Mouse (Mus musculus) lung, postnatal 25 days (tissue): ENCODE measurements around the gene Fabp1.
A peak's percentile ranks its signal among the peaks of the same experiment; 100 is the strongest.

ENCODE experiments used
- DNase-seq: peaks from one replicate; pipeline ENCODE4 v3.0.0; 2022; ENCODE audit warnings: low spot score

Fabp1 gene

GRCm38 (mm10) chr6:71199612-71200011, at the start of gene Fabp1:
TSS of gene Fabp1 (plus strand) at chr6:71199827.
- no peak for DNase-seq

- DNase-seq, result no peak
Measured at GRCm38 (mm10) chr6:71151098-71151497, 48.5 kb upstream of the Fabp1 start.

GRCm38 (mm10) chr6:71153486-71153885, 46.1 kb upstream of the Fabp1 start:
- no peak for DNase-seq

- DNase-seq, result no peak
Measured at GRCm38 (mm10) chr6:71154861-71155260, 44.8 kb upstream of the Fabp1 start.

GRCm38 (mm10) chr6:71156674-71157326, 42.8 kb upstream of the Fabp1 start:
- no peak for DNase-seq

- DNase-seq, result no peak
Measured at GRCm38 (mm10) chr6:71161290-71161689, 38.3 kb upstream of the Fabp1 start.

- DNase-seq, result no peak
Measured at GRCm38 (mm10) chr6:71162269-71162668, 37.4 kb upstream of the Fabp1 start.

GRCm38 (mm10) chr6:71164394-71164793, 35.2 kb upstream of the Fabp1 start:
- DNase-seq, result no peak

- DNase-seq, result peak; percentile 62
Measured at GRCm38 (mm10) chr6:71166551-71167169, 33.0 kb upstream of the Fabp1 start.

- no peak for DNase-seq
Measured at GRCm38 (mm10) chr6:71172812-71173580, 26.6 kb upstream of the Fabp1 start.

- DNase-seq, result no peak
Measured at GRCm38 (mm10) chr6:71180596-71180995, 19.0 kb upstream of the Fabp1 start.

GRCm38 (mm10) chr6:71184941-71185604, 14.6 kb upstream of the Fabp1 start:
- DNase-seq, result peak; percentile 36

GRCm38 (mm10) chr6:71189578-71189977, 10.0 kb upstream of the Fabp1 start:
- DNase-seq, result peak; percentile 28

- no peak for DNase-seq
Measured at GRCm38 (mm10) chr6:71190501-71190900, 9.1 kb upstream of the Fabp1 start.

GRCm38 (mm10) chr6:71193151-71193740, 6.4 kb upstream of the Fabp1 start:
- DNase-seq, result peak; percentile 37

- DNase-seq, result no peak
Measured at GRCm38 (mm10) chr6:71196107-71196506, 3.5 kb upstream of the Fabp1 start.

- peak; percentile 23 for DNase-seq
Measured at GRCm38 (mm10) chr6:71197636-71198535, 1.7 kb upstream of the Fabp1 start.

GRCm38 (mm10) chr6:71201925-71202324, 2.3 kb downstream of the Fabp1 start:
- DNase-seq, result no peak

GRCm38 (mm10) chr6:71203674-71204073, 4.0 kb downstream of the Fabp1 start:
- no peak for DNase-seq

GRCm38 (mm10) chr6:71204166-71204565, 4.5 kb downstream of the Fabp1 start:
- DNase-seq, result no peak

- DNase-seq, result no peak
Measured at GRCm38 (mm10) chr6:71208691-71209090, 9.1 kb downstream of the Fabp1 start.
